Mouse (Mus musculus) urinary bladder, postnatal 36 days (tissue): ENCODE measurements at regions not wholly inside any gene's neighbourhood (a gene's known extent, or its start where the extent isn't known, plus 50 kb on each side); places are given as distances from the start of the nearest gene placed in this dataset.

Source experiments
- DNase-seq, 2 experiments: peaks; one replicate each; pipeline ENCODE4 v3.0.0; 2022; ENCODE audit warnings: low spot score in 2 of 2, mixed read lengths in 1 of 2

DNA sequence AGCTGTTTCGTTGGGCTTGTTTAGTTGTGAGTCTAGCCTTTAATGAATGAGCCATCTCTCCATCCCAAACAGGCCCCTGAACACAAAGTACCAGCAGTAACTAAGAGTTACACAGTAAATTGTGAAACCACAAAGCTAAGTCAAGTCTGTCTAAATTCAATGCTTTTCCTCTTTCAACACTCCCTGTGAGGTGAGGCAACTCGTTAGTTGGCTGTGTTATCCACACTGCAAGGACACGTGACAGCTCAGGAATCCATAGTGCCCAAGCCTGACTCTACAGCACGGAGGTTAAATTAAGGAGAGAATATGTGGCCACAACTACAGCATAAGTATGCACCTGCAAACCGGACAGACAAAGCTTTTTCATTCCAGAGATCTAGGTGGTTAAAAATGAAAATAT lies 54.9 kb upstream of the Gm45716 start:
- DNase-seq, result no peak

- DNase-seq, result no peak
Observed at GRCm38 (mm10) chr11:90136307-90136706, 51.2 kb upstream of the Gm45716 start.
